Mouse (Mus musculus): ENCODE measurements around the gene Car9.
"Not testable (repeated sequence)": the region's sequence is repeated elsewhere in the genome, so short reads cannot be mapped to it uniquely, and the experiment has no call there.

Gene Car9

DNA sequence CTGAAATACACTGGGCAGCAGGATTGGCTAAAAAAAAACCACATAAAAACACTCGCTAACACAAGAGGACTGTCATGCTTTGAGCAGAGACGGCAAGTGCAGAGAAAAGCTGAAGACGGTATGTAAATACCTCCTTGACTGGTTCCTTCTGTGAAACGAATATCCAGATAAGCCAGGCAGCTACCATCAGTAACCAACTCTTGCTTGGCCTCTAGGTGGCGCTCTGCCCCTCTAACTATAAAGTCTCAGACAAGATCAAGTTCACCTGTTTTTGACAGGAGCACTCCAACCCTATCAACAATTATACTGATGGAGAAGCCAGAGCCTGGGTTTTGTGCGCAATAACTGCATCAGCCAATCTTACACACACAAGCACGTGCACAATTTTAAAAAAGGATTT is 23.8 kb downstream of the Car9 start:
- peak; percentile 87 to 90 for DNase-seq

DNA sequence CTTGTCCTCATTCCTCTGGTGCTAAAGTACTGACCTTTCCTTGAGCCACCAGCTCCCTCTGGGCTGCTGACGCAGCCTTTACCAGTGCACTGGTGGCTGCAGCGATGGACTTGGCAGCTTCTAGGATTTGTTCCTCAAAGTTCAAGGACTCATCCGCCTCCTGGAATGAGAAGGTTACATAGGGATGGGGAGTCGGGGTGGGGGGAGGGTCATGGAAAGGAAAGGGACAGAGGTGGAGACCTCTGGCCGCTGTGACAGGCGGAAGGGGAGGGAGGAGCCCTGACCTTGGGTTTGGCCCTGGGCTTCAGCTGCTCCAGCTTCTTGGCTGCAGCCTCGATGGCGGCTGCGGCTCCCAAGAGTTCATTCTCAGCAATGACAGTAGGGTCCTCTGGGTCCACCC is 26.5 kb downstream of the Car9 start:
- DNase-seq, result peak in 1 of 2 experiments; percentile 25

DNA sequence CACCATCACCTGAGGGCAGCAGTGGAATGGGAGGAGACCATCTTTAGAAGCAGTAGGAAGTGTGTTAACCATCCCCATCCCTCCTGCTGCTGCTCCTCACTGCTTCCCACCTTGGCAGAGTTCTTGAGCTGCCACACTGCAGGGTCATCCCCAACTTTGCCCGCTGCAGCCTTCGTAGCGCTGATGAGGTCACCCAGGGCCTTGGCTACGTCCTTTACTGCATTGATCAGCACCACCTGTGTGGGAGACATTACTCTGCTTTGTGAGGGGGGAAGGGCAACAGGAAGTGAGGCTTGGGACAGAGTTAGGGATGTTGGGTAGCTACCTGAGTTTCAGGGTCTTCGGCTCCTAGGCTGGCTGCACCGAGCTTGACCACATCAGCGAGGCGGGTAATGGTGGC is 28.9 kb downstream of the Car9 start:
- DNase-seq, result no peak

DNA sequence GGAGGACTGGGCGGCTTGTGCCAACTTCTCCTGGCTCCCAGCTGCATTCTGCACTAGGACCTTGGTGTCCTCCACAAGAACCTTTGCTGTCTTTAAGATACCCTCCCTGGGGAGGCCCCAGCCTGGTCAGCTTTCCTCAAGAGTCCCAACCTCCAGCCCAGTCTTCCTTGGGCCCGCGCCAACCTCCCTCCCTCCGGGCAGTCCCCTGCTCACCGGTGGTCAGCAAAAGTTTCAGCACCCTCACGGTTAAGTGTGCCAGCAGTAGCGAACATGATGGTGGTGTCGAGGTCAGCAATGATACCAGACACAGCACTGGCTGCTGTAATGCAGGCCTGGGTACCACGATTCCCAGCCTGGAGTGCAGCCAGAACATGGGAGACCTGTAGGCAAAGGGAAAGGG is 29.3 kb downstream of the Car9 start:
- DNase-seq, result no peak

DNA sequence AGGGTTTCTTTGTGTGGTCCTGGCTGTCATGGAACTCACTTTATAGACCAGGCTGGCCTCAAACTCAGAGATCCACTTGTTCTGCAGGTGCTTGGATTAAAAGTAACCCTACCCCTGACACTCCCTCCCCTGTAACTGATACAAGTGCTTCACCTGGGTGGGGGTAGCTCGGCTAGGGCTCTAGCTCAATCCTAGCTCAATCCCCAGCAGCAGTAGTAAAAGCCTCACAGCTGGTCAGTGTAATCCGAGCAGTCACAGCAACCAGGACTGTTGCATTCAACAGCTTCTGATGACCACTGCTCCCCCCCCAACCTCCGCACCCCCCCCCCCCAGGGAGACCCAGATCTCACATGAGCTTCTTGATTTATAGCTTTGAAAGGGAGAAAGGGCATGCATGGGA is 35.3 kb downstream of the Car9 start:
- DNase-seq, result no peak

DNA sequence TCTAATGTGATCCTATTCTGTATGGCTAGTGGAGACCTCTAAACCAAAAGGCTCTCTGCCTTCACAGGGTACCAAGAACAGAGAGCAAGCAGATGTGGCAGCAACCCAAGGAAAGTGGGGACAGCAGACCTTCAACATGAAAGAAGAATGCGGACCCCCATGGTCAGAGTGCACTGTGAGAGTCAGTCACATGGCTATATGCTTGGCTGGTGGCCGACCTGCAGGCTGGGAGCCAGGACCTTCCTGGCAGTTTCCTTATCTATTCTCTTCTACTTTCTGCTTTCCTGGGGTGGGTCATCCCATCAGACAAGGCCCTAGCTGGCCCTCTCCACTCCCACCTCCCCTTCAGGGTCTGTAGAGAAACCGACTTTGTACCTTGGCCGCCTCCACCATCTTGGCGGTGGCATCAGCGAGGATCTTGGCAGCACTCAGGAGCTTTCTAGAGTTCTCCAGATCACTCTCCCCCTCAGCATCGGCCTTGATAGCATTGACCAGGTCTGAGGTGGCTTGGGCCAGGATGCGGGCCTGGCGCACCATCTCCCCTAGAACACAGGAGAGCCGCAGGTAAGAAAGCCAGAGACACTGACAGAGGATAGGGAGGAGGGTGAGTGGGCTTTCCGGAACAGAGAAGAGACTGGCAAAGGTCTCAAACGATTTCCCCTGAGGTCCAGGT is 39.7 kb downstream of the Car9 start:
- DNase-seq, result no peak

DNA sequence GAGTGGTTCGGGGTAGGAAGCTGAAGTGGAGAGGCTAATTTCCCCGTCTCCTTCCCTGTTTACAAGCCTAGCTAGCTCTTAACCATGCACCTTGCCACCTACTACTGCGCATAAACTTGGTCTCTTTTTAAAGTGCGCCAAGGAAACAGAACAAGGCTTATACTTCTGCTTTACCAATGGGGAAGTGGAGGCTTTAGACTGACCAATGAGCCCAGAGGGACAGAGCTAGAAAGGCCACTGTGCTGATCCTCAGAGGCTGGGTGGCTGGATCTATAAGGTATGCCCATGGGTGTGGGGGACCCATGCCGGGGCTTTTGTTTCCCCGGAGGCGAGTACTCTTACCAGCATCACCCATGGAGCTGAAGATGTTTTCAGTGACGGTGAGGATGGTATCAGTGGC is 40.4 kb downstream of the Car9 start:
- DNase-seq, result no peak

DNA sequence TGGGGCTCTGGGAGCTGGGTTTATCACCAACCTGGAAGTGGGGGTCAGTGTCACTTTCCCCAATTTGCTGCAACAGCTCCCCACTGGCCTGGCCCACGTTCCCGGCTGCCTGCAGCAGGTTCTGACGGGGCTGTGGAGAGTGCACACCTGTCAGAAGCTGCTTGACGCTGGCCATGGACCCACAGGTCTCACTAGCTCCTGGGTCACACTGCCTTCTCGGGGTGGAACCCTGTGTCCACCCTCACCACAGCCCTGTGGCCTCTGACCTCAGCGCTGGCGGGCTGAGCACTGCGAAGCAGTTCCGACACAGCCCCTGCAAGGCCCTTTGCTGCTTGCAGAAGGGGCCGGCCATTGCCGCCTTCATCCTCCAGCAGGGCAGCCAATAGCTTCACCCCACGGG is 42.3 kb downstream of the Car9 start:
- no peak for DNase-seq

DNA sequence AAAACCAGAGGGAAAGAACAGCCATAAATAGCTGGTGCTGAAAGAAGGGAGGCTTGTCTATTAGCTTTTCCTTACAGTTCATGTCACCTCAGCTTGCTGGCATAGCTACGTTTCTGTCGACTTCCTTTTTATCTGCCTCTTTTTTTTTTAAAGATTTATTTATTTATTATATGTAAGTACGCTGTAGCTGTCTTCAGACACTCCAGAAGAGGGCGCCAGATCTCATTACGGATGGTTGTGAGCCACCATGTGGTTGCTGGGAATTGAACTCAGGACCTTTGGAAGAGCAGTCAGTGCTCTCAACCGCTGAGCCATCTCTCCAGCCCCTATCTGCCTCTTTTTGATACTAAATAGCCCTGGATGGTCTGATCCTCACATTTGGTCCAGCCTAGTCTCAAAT is 45.1 kb downstream of the Car9 start:
- DNase-seq, result not testable (repeated sequence)

DNA sequence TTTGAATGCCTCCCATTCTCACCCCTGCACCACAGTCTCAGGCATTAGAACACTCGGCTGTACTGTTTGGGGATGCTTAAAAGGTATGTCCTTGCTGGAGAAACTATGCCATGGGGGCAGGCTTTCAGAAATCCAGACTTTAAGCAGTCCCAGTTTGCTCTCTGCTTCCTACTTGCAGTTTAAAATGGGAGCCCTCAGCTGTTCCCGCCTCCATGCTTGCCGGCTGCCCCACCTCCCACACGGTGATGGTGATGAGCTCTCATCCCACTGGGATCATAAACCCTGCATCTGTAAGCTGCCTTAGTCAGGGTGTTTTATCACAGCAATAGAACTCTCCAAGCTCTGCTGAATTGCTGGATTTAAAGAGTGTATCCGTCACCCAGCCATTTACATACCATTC is 45.7 kb downstream of the Car9 start:
- no peak for DNase-seq

DNA sequence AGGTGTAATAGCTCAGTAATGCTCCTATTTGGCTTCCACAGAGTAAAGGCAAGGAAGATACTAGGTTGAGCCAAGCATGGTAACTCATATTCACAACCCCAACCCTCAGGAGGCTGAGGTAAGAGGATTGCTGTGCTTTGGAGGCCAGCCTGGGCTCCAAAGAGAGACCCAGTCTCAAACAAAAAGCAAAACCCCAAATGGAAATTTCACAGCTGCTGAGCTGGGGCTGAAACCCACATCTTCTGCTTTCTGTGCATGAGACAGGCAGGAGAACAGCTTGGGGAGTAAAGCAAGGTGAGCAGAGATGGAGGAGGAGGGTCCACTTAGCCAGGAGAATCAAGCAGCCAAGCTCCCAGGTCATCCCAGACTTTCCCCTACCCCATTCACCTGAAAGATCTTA is 47.1 kb downstream of the Car9 start:
- no peak for DNase-seq

DNA sequence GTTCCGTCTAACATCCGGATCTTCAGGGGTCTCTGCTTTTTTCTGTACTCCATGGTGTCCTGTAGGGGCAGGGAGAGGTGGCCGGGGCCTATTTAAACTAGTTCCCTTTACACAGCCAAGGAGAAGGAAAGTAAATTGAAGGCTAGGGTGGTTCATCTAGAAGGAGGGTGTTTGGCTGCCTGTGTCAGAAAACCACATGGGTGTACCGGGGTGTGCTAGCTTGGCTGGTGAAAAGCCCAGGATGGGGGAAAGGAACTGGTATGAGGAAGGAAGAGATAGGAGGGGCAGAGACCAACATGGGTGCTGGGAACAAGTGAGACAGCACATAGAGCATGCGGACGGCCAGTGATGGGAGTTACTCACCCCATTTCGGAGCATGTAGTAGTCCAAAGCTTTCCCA is 49.2 kb downstream of the Car9 start:
- no peak for DNase-seq

DNA sequence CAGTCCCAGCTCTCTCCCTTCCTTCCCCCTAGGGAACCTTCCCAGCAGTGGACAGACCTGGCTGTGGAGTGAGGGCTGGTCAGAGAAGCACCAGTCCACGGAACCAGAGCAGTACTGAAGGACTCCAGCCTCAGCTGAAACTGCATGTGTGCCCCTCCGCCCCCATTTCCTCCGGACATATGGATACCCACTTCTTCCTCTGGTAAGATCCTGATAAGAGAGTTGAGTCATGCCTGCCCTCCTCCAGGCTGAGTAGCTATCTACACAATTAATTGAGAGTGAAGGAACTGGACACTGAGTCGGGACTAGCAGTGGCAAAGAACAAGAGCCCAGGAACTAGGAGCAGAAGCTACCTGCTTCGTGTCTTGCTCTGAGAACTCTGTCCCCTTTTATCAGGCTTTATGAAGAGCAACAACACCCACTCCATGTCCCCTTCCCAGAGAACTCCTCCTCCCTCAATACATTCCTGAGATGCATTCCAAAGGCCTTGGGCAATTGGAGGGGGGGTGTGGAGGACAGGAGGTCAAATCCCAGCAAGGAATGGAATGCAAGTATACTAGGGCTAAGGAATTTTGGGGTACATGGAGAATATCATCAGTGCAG is 51.4 kb downstream of the Car9 start:
- peak in 1 of 2 experiments; percentile 24 for DNase-seq

DNA sequence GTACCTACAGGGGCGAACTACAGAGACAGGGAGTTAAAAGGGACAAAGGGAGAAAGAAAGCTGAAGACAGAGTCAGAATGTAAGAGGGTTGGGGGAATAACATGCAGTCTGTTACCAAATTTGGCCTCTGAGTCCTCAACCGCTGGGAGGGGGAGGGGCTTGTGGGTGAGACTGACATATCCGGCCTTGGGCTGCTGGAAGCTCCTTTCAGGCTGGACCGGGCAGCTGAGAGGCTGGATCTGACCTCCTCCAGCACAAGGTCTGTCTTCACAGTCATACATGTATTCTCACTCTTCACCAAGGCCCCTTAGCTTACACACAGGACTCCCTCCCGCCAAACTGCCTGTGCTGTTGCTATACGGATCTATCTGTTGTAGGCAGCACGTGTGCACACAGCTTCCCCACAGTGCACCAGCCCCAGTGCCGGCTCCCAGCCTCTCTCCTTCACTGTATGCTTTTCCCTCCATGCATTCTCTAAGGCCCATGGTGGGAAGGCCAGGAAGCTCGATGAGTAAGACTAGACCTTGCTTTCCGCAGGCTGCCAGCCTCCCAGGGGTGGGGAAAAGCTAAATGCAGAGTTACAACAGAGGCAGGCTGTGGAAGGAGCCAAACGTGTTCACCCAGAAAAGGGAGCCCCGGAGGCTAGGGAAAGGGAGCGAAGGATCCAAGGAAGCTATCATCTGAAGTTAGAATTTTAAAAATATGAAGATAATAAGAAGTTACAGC is 52.0 kb downstream of the Car9 start:
- DNase-seq, result peak; percentile 87 to 93

DNA sequence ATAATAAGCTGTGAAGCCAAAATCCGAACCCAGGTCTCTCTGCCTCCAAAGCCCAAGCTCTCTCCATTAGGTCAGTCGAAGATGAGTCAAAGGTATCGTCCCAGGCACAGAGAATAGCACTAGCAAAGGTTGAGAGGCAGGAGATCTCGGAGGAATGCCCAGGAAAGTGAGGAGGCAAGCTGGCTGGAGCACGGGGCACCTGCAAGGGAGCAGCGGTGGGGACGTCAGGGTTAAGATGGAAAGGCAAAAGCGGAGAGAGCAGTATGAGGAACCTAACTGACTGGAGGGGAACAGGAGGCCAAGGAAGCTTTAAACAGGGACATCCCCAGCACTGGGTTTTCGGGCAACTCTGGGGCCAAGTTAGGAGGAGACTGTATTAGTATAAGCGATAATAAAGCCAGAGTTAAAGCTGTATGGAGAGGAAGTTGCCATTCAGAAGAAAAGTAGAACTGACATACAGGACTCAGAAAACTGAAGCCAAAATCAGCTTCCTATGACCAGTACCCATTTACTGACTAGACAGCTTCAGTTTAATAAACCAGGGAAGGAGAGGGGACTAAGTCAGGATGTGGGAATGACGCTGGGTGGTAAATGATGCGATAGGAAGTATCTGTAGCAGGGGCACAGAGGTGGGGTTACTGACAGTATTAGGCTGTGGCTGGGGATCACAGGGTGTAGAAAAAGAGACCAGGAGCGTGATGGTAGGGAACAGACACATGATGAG is 52.9 kb downstream of the Car9 start:
- no peak for DNase-seq

DNA sequence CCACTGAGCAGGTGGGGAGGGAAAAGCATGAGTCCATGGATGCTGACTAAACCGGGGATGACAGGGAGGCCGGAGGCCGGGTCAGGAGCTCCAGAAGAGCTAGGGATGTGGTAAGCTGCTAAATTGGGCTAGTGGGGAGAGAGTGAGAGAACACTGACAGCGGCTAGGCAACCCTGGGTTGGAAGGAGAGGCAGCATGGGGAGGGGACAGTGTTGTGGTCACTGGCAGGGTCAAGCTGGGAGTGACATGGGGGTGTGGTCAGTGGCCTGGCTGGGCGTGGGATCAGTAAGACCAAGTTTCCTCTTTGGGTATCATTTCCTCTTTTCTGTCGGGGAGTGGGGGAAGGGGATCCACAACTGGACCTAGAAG is 53.5 kb downstream of the Car9 start:
- peak; percentile 65 to 72 for DNase-seq

DNA sequence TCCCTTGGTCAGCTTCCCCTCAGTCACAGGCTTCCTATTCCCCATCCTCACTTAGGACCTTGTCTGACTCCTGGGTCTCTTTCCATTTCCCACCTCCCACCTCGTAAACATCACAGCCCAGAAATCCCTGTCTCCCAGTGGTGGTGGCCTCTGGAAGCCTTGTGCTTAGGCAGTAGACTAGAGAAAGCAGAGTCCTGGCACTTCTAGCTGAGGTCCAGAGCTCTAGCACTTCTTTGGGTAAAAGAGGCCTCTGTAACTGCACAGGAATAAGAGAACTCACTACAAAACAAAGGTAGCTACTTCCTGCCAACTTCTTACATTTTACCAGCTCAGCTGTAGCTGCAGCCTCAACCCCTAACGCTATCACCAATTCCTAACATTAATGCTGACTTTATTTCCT is 54.2 kb downstream of the Car9 start:
- DNase-seq, result no peak

DNA sequence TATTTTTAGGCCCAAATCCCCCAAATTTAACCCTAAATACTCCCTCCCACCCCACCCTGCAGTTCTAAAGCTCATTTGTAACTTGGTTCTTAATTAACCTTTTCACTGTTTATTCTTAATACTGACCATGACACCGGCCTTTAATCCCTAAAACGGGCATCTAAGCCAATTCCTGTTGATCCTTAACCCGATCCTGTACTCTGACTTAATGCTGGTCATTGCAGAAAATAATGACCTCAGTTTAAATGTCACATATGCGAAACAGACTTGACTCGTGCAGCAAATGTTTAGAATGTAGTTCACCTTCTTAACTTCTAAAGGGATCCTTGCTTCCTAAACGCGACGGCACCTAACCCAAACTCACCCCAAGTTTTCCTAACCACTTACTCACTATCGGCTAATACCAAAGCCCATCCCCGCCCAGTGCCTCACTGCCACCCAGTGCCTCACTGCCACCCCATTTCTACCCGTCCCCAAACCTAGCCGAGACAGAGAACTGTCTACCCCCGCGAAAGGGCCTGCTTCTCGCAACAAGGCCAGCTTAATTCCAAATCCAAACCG is 54.8 kb downstream of the Car9 start:
- DNase-seq, result no peak

DNA sequence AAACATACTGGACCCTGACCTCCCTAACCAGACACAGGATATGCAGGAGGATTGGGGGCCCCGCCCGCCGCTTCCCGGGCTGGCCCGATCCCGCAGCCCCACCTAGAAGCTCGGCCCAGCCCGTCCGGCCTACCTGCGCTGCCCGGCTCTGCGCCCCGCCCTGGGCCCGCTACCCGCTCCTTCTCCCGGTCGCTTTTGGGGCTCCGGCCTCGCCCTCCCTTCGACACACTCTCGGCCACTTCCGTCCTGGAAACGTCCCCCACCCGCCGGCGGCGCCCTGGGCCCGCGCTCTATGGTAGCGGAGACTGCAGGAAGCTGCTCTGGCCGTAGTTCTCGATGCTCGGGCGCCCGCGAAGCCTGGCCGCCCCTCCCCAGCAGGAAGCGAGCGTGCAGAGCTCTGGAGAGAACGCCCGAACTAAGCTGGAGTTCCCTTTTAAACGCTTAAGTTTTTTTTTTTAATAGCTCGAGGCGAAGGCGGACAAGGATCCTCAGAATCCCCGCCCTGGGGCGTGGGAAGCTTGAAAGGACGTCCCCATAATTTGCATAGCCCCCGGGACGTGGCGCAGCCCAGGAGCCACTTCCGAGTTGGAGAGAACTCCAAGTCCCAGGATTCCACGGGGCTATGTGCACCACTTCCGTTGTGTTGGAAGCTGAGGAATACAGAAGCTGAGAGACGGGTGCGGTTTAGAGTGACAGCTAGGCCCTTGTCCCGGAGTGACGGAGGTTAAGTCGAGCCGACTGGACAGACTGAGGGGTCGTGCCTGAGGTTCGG is 55.4 kb downstream of the Car9 start, which contains the start of the genes Creb3 and Tln1:
TSS of gene Creb3 (plus strand) at position 336 of the 772 bp plus-strand sequence.
TSS of gene Tln1 (minus strand) at position 695 of the 772 bp plus-strand sequence.
- DNase-seq, result peak; percentile 94 to 97

DNA sequence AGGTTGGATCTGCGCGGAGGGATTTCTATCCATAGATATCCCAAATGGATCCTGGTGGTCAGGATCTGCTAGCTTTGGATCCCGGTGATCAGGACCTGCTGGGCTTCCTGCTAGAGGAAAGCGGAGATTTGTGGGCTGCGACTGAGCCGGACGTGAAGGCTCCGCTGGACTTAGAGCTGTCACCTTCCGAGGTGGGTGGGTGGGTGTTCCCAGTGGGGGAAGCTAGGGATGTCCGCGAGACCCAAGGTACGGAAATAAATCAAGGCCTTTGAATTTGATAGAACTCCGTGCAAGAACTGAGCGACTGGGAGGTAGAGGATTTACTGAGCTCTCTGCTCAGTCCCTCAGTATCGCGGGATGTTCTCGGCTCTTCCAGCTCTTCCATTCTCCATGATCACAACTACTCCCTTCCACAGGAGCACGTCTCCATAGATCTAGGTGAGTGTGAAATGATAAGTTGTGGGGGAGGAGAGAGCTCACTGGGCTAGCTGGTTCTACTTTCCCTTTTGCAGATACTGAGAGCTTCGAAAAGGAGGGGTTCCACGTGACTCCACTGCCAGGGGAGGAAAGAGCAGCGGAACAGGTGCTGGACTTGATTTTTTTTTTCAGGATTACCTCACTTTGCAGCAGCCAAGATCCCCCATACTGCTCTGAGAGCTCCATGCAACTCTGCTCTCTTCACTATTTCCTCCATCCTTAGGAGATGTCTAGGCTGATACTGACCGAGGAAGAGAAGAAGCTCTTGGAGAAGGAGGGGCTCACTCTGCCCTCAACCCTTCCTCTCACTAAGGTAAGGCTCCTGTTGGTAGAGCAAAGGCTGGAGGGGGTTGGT is 56.2 kb downstream of the Car9 start:
- no peak for DNase-seq

All from kidney, postnatal 4 days (tissue).